In genomic region chr19:17392866-17393265, GRCm38 (mm10) we compare ENCODE assay signal across 11 mouse cellular contexts. TPM values are rescaled to one million over a fixed set of nuclear protein-coding genes. Genes with fewer than 3 reads are reported as not detected.
A peak's percentile ranks its signal among the peaks of the same experiment; 100 is the strongest.
DNase-seq lines count a peak whose midpoint lies in the region; ATAC-seq lines count a peak whose summit lies in the region.
"Had no signal": no experiment of that assay in that cellular context is flagged by ENCODE, and none has a peak within 500 bp of the region (broad histone marks: within the 10 kb centered on the region; RNA-seq: fewer than 3 reads in every experiment).

No protein-coding gene starts in this region.

- H3K27ac ChIP-seq in heart, embryonic 13.5 days (replicated peaks), result no peak overlapping the region
- H3K27ac ChIP-seq in midbrain, embryonic 12.5 days (replicated peaks), result no peak overlapping the region
- no peak overlapping the region for H3K27ac ChIP-seq in midbrain, embryonic 13.5 days
- no peak overlapping the region for H3K27ac ChIP-seq in limb, embryonic 12.5 days
- H3K27ac ChIP-seq: hindbrain, embryonic 13.5 days had no signal

- peak overlapping the region; percentile 76 for H3K4me2 ChIP-seq in heart, embryonic 13.5 days
- 0 out of 2 replicates have a peak overlapping the region, but pooled peaks have one; percentile 66 for H3K4me2 ChIP-seq in midbrain, embryonic 12.5 days (replicated peaks)
- H3K4me2 ChIP-seq in midbrain, embryonic 13.5 days (replicated peaks), result no peak overlapping the region
- H3K4me2 ChIP-seq in limb, embryonic 12.5 days, result peak overlapping the region; percentile 66

- H3K4me3 ChIP-seq in heart, embryonic 13.5 days, result peak overlapping the region; percentile 91; the same call in 1 of the 2 replicates
- H3K4me3 ChIP-seq in midbrain, embryonic 12.5 days, result no peak overlapping the region
- no peak overlapping the region for H3K4me3 ChIP-seq in midbrain, embryonic 13.5 days (replicated peaks)
- H3K4me3 ChIP-seq in limb, embryonic 12.5 days (replicated peaks), result no peak overlapping the region

- H3K36me3 ChIP-seq in heart, embryonic 13.5 days, result peaks cover 13% of the 10 kb centered on the region
- H3K36me3 ChIP-seq in midbrain, embryonic 12.5 days, result no peaks in the 10 kb centered on the region
- 0 out of 2 replicates have a peak, but pooled peaks cover under 1% of the 10 kb centered on the region for H3K36me3 ChIP-seq in midbrain, embryonic 13.5 days
- H3K36me3 ChIP-seq in limb, embryonic 12.5 days, result peaks cover 16% of the 10 kb centered on the region

- H3K9me3 ChIP-seq in heart, embryonic 13.5 days, result no peaks in the 10 kb centered on the region
- no peaks in the 10 kb centered on the region for H3K9me3 ChIP-seq in midbrain, embryonic 12.5 days
- H3K9me3 ChIP-seq in midbrain, embryonic 13.5 days, result no peaks in the 10 kb centered on the region
- H3K9me3 ChIP-seq in limb, embryonic 12.5 days, result no peaks in the 10 kb centered on the region
- H3K9me3 ChIP-seq: hindbrain, embryonic 13.5 days had no signal

- peaks cover 17% of the 10 kb centered on the region for H3K4me1 ChIP-seq in heart, embryonic 13.5 days
- H3K4me1 ChIP-seq in midbrain, embryonic 12.5 days, result peaks cover 9% of the 10 kb centered on the region
- H3K4me1 ChIP-seq in midbrain, embryonic 13.5 days (replicated peaks), result peaks cover 9% of the 10 kb centered on the region
- H3K4me1 ChIP-seq in limb, embryonic 12.5 days (replicated peaks), result peaks cover 6% of the 10 kb centered on the region; the same call in 1 of the 2 replicates

- WGBS in heart, embryonic 13.5 days, result 12% methylated on average over 3 of the region's 3 CpGs
- 16% methylated on average over 3 of the region's 3 CpGs for WGBS in midbrain, embryonic 12.5 days
- WGBS in midbrain, embryonic 13.5 days, result 18% methylated on average over 3 of the region's 3 CpGs
- 13% methylated on average over 3 of the region's 3 CpGs for WGBS in limb, embryonic 12.5 days

- intact Hi-C loops in heart, postnatal 25 days (cut with DNase I), result no loop called here

- no peak overlapping the region for H3K9ac ChIP-seq in heart, embryonic 13.5 days
- no peak overlapping the region for H3K9ac ChIP-seq in midbrain, embryonic 12.5 days (replicated peaks)
- no peak overlapping the region for H3K9ac ChIP-seq in midbrain, embryonic 13.5 days (replicated peaks)
- H3K9ac ChIP-seq in limb, embryonic 12.5 days (replicated peaks), result no peak overlapping the region
- H3K9ac ChIP-seq: hindbrain, embryonic 13.5 days had no signal

- peaks cover 16% of the 10 kb centered on the region; the same call in 1 of the 2 replicates for H3K27me3 ChIP-seq in heart, embryonic 13.5 days (replicated peaks)
- H3K27me3 ChIP-seq in midbrain, embryonic 12.5 days, result peaks cover 26% of the 10 kb centered on the region
- H3K27me3 ChIP-seq in midbrain, embryonic 13.5 days, result peaks cover 23% of the 10 kb centered on the region
- H3K27me3 ChIP-seq in limb, embryonic 12.5 days, result 0 out of 2 replicates have a peak, but pooled peaks cover 4% of the 10 kb centered on the region

- DNase-seq in heart, postnatal 25 days (ENCODE audit: low spot score), result no peak
- DNase-seq in urinary bladder, adult 2 months (ENCODE audit: low spot score), result no peak
- DNase-seq: cerebellum, postnatal 36 days; left cerebral cortex, postnatal 4 days; right cerebral cortex, postnatal 14 days had no signal

- no peak for ATAC-seq in heart, embryonic 13.5 days (ENCODE audit: extremely low read depth, insufficient number of reproducible peaks, low FRiP score, low TSS enrichment)
- no peak for ATAC-seq in midbrain, embryonic 12.5 days (ENCODE audit: low FRiP score, low read depth)
- no peak for ATAC-seq in midbrain, embryonic 13.5 days
- no peak for ATAC-seq in limb, embryonic 12.5 days (ENCODE audit: insufficient number of reproducible peaks, insufficient read depth, low FRiP score, low TSS enrichment, low read depth)
- no peak for ATAC-seq in megakaryocyte-erythroid progenitor cell, adult 5-6 weeks (replicated peaks; ENCODE audit: low FRiP score, low TSS enrichment, poor library complexity, severe bottlenecking)

RNA-seq across cellular contexts. Expression of gene Rfk, which starts 1.0 kb away (rescaled TPM):
- polyA plus RNA-seq in heart, embryonic 13.5 days (2015; fragmentation: Nextera tagmentation; extraction: Ambion mirVana), result 70.3 and 70.6 TPM in 2 replicates
- 10 to 100 TPM; 62.4 to 64.7 TPM for total RNA-seq in heart, postnatal 25 days (2021)
- 75.5 and 80.5 TPM in 2 replicates for polyA plus RNA-seq in midbrain, embryonic 12.5 days (2016; fragmentation: Nextera tagmentation; extraction: Ambion mirVana)
- polyA plus RNA-seq in midbrain, embryonic 13.5 days (2015; fragmentation: Nextera tagmentation; extraction: Ambion mirVana), result 62.6 and 67.2 TPM in 2 replicates
- polyA plus RNA-seq in limb, embryonic 12.5 days (2016; fragmentation: Nextera tagmentation; extraction: Ambion mirVana), result 83.7 and 84.5 TPM in 2 replicates
- 51.3 and 62.6 TPM in 2 replicates for total RNA-seq in megakaryocyte-erythroid progenitor cell, adult 5-6 weeks (2014; fragmentation: Nextera tagmentation)
- 49.0 and 49.4 TPM in 2 replicates for total RNA-seq in megakaryocyte-erythroid progenitor cell, adult 5-6 weeks (2017)
- polyA plus RNA-seq in urinary bladder, adult 2 months (2012; rRNA removed), result 48.4 and 51.5 TPM in 2 replicates

RNA-seq across cellular contexts. Expression of gene Gcnt1, which starts 20.2 kb away (rescaled TPM):
- 6.9 and 7.4 TPM in 2 replicates for polyA plus RNA-seq in heart, embryonic 13.5 days (2015; fragmentation: Nextera tagmentation; extraction: Ambion mirVana)
- total RNA-seq in heart, postnatal 25 days (2021), result 10 to 100 TPM; 13.5 to 15.6 TPM
- polyA plus RNA-seq in midbrain, embryonic 12.5 days (2016; fragmentation: Nextera tagmentation; extraction: Ambion mirVana), result 2.2 and 2.6 TPM in 2 replicates
- 0.48 and 0.52 TPM in 2 replicates for polyA plus RNA-seq in midbrain, embryonic 13.5 days (2015; fragmentation: Nextera tagmentation; extraction: Ambion mirVana)
- polyA plus RNA-seq in limb, embryonic 12.5 days (2016; fragmentation: Nextera tagmentation; extraction: Ambion mirVana), result 5.2 and 5.3 TPM in 2 replicates
- total RNA-seq in megakaryocyte-erythroid progenitor cell, adult 5-6 weeks (2014; fragmentation: Nextera tagmentation), result 12.0 and 26.0 TPM in 2 replicates
- 18.0 and 23.7 TPM in 2 replicates for total RNA-seq in megakaryocyte-erythroid progenitor cell, adult 5-6 weeks (2017)
- polyA plus RNA-seq in urinary bladder, adult 2 months (2012; rRNA removed), result 10.7 and 12.2 TPM in 2 replicates
